Mouse (Mus musculus) right cerebral cortex, postnatal 25 days (tissue): ENCODE measurements around the gene Il22ra1.

ENCODE experiments used
- DNase-seq: peaks from one replicate; pipeline ENCODE4 v3.0.0; 2022

The Il22ra1 gene

DNA sequence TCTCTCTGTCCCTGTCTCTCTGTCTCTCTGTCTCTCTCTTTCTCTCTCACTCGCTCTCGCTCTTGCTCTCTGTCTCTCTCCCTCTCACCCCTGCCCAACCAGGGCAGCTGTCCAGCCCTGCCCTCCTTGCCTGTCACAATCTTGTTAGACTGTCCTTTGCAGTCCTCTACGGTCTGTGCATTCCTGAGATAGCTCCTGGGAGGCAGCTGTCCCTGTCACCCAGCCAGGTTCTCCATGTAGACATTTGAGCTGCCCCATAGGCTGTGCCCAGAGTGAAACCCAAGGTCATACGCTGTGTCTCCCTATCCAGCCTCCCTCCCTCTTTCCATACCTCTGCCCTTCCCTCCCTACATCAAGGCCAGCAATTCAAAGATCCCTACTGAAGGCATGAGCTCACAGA, 44.7 kb downstream of the Il22ra1 start:
- DNase-seq = no peak

DNA sequence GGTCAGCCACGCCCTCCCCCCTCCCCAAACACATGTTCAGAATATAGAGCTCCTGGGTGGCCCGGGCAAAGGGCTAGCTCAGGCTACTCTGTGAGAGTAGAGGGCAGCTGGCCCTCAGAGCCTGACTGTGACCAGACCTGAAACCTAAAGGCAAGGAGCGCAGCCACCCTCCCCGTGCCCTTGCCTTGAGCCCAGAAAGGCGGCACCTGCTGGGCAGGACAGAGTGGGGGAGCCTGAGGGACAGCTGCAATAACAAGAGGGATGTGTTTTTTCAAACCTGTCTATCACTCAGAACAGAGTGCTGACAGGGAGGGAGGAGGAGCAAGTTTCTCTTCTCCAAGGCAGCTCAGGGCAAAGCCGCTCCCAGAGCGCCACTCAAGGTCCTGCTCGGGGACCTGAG, 46.5 kb downstream of the Il22ra1 start:
- no peak for DNase-seq

DNA sequence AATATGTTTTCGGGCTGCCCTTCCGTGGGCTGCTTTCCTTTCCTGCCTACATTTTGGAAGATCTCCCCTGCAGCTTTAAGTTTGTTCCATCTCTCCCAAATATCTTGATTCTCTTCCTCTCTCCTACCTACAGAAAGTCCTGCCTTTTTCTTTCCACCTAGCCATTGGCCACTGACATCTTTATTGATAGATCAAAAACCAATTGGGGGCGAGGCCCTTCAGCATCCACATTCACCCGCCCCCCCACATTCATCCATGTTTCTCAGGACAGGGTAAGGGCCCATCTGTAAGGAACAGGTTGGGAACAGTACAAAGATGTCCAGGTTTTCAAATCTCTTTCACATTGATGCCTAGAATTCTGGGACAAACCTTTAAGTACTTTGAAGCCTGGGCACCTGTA, 48.9 kb downstream of the Il22ra1 start:
- DNase-seq = no peak

DNA sequence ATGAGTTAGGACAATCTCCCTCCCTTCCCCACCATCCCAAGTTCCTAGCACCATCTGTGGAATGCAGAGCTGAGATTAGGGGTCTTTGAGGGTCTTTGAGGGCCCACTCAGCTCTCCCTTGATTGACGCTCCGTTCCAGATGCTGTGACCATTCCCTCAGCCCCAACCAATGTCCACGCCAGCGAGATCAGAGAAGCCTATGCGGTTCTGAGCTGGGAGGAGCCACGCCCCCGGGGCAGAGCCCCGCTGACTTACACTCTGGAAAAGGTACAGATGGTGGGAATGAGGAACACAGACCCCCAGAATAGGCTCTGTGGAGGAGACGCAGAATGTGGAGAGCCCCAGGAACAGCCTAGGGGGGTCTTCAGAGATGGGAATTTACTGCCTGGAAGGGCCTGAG, 51.7 kb downstream of the Il22ra1 start:
- no peak for DNase-seq

DNA sequence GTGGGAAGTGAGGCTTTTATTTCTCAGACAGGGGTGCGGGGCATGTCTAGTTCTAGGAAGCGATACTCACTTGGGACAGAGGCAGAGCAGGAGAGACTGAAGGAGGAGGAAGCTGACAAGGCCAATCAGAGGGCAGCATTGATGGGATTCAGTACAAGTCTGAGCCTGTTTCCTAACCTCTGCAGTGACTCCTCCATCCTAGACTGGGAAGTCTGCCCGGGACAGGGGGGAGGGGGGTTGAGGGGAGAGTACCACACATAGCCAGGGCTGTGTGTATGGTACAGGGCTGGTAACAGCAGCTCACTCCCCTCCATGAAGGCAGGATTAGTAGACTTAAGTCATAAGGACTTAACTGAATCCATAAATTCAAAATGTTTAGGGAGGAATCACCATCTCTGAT, 52.3 kb downstream of the Il22ra1 start:
- no peak for DNase-seq

DNA sequence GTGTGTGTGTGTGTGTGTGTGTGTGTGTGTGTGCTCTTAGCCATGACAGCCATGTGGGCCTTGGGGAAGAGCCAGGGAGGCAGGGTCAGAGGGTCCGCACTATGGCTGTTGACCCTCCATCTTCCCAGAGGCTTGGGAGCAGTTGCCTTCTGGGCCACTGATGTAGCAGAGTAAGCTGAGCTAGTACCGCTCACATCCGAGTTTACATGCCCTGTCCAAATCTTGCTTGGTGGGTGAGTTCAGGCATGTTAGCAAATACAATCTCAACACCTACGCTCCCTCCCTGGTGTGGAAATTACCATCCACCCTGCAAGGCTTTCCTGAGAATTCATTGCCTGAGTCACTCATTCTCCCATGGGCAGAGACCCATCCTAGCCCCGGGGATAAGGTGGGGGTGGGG, 53.3 kb downstream of the Il22ra1 start:
- DNase-seq = no peak

DNA sequence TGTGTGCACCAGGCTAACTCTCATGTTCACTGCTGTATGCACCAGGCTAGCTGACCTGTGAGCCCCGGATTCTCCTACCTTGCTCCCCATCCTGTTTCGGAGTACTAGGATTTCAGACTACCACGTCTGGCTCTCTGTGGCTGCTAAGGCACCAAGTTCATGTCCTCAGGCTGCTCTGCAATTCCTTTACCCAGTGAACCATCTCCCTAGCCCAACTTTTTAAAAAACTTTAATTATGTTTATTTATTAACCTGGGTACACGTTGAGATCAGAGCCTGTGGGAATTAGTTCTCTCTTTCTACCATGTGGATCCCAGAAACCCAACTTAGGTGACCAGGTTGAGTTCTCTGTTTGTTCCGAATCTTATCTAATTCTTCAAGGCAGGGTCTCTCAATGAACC, 58.6 kb downstream of the Il22ra1 start:
- DNase-seq = no peak

DNA sequence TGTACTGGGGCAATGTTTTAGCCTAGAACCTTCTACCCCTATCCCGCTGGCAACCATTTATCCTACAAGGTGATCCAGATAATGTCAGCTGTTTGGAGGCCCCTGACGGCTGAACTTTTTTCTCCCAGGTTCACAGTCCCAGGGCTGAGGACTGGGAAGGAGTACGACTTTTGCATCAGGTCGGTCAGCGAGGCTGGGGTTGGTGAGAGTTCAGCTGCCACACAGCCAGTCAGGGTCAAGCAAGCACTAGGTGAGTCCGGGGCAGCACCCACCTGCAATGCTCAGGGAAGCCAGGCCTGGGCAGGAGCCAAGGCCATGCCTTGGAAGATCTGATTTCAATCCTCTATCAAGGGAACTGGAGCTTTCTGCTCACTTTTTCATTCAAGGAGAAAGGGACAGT, 59.3 kb downstream of the Il22ra1 start:
- DNase-seq = no peak

DNA sequence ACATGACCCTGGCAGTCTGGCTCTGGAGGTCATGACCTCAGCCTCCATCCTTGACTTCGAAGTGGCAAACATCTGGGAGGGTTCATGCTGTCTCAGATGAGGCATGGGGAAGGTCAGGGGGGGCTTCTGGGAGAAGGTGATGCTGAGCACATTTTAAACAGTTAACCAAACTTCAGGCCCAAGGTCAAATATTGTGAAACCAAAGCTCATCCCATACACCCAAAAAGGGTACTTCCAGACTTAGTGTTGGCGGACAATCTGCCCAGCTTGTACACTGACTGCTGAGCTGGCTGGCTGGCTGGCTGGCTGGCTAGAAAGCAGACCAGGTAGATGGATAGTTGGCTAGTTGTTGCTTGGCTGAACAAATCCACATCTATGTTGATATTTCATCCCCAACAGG, 61.2 kb downstream of the Il22ra1 start:
- DNase-seq = no peak

DNA sequence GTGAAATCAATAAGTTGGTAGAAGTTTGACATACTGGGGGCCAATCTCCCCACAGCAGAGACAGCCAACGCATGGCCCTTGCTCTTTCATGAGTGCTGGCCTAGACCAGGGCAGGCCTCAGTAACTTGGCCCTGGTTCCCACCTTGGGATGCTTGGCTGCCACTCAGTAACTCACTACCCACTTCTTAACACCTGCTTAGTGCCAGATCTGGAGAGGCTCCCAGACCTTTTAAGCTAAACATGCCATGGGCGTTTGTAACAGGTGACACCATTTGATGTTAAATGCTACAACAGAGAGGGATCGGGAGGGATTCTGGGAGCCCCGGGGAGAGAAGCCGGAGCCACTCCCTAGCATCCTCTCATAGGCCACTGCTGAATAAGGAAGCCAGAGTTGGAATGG, 64.8 kb downstream of the Il22ra1 start:
- DNase-seq = no peak

DNA sequence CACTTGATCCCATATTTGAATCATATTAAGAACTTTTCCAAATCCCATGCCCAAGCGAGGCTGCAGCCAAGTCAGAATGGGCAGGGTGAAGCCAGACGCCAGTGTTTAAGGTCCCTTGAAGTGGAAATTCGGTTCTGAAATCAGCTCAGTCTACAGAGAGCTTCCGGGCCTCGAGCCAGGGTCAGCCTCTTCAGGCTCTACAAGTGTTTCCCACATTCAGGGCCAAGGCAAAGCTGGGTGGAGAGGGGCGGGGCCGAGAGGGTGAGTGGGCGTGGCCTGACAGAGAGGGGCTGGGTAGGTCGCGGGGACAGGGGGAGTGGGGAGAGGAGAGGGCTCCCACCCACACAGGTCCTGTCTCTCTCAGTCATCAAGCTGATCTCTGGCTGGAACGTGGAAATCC, 70.0 kb downstream of the Il22ra1 start:
- DNase-seq = peak; percentile 15

DNA sequence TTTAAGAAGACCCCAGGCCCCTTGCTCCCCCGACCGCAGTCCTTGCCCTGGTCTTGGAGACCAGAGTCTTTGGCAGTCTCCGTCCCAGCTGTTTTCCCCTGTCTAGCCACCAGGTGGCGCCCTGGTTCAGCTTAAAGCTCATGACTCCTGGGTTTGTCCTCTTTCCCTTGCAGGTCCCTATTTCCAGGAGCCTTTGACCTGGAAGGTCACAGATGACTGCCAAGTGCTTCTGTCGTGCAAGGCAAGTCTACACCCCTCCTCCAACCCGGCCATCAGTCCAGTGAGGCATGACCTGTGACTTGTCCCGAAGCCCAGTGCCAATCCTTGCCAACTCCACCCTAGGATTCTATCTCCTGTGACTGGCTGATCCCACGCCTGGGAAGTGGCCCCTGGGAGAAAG, 73.6 kb downstream of the Il22ra1 start:
- peak; percentile 77 for DNase-seq
